Mouse (Mus musculus): ENCODE results near the gene Gm26657.

Gm26657 gene

GRCm38 (mm10) chr4:56757693-56758092 lies 17.8 kb downstream of the Gm26657 start:
- in situ Hi-C loops (cut with MseI, MboI): no loop called here

GRCm38 (mm10) chr4:56767861-56768284 lies 28.0 kb downstream of the Gm26657 start:
- in situ Hi-C loops (cut with MseI, MboI): no loop called here

DNA sequence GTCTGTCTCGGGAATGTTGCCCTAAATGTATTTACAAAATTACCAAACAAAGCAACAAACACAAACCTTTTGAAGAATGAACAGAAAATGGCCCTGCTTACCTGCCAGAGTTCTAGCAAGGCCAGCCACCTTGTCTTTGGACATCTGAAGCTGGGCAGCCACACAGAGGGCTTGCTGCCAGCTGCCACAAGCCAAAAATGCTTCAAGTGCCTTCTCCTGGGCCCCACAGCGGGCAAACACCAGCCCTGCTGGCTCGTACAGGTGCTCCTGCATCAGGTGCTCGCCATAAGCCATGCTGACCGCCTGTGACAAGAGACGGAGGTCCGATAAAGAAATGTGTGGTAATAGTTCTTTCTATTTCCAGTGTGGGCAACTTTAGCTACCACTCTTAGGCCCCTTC lies 29.0 kb downstream of the Gm26657 start:
- in situ Hi-C loops (cut with MseI, MboI): no loop called here

- in situ Hi-C loops (cut with MseI, MboI): no loop called here
Measured at GRCm38 (mm10) chr4:56771065-56771464, 31.2 kb downstream of the Gm26657 start.
